12 mouse cellular contexts compared by ENCODE assay signal in the genomic region with DNA sequence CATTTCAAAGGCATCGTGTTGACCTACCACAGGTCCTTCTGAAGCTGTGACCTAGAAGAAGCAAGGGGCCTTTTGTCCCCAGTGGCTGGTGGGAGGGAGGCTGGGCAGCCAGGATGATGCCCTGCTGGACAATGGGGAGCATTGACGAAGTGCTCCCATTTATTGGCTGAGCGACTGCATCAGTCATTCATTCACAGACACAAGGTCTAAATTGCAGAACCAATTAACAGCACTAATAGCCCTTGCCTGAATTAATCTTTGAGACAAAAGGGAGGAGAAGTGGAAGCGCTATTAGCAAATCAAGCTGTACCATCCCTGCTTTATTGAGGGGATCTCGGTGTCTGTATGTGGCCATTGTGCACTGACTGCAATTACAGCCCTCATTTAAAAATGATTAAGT. TPM values are rescaled to one million over a fixed set of nuclear protein-coding genes. Genes with fewer than 3 reads are reported as not detected.
DNase-seq lines count a peak whose midpoint lies in the region; ATAC-seq and TF ChIP-seq lines count a peak whose summit lies in the region.
"Had no signal": no experiment of that assay in that cellular context is flagged by ENCODE, and none has a peak within 500 bp of the region (broad histone marks: within the 10 kb centered on the region; RNA-seq: fewer than 3 reads in every experiment).

No protein-coding gene starts in this region.

- H3K27me3 ChIP-seq in hindbrain, embryonic 13.5 days: 0 out of 2 replicates have a peak, but pooled peaks cover 13% of the 10 kb centered on the region
- H3K27me3 ChIP-seq in hindbrain, embryonic 11.5 days (ENCODE audit: control insufficient read depth, insufficient read depth, low read length): no peaks in the 10 kb centered on the region
- no peaks in the 10 kb centered on the region for H3K27me3 ChIP-seq in forebrain, postnatal 0 days (ENCODE audit: insufficient read depth, low read length)
- H3K27me3 ChIP-seq: limb, embryonic 15.5 days had no signal

- no peak for DNase-seq in hindbrain, embryonic 11.5 days (ENCODE audit: low spot score)
- peak; percentile 81 for DNase-seq in brain, adult 2 months (ENCODE audit: low read depth, low spot score)
- peak; percentile 38 for DNase-seq in forebrain, postnatal 0 days
- DNase-seq in layer of hippocampus, postnatal 36 days: peak; percentile 20 to 30
- no peak for DNase-seq in spleen, adult 12 weeks (ENCODE audit: low spot score)
- DNase-seq in heart, adult 8-10 months (ENCODE audit: low spot score): no peak
- DNase-seq in urinary bladder, adult 2 months (ENCODE audit: low spot score): no peak
- DNase-seq: gastrocnemius, postnatal 14 days; heart, postnatal 10 days had no signal

- no peak overlapping the region for H3K4me2 ChIP-seq in hindbrain, embryonic 13.5 days
- no peak overlapping the region for H3K4me2 ChIP-seq in hindbrain, embryonic 11.5 days (replicated peaks; ENCODE audit: low read depth, low read length)
- H3K4me2 ChIP-seq in forebrain, postnatal 0 days (ENCODE audit: low read depth): no peak overlapping the region
- H3K4me2 ChIP-seq: limb, embryonic 15.5 days had no signal

- no peak overlapping the region for H3K27ac ChIP-seq in hindbrain, embryonic 13.5 days
- H3K27ac ChIP-seq in hindbrain, embryonic 11.5 days (ENCODE audit: low read depth, low read length): no peak overlapping the region
- no peak overlapping the region for H3K27ac ChIP-seq in forebrain, postnatal 0 days (ENCODE audit: low read depth, low read length)
- H3K27ac ChIP-seq: limb, embryonic 15.5 days had no signal

- no peaks in the 10 kb centered on the region for H3K36me3 ChIP-seq in hindbrain, embryonic 13.5 days
- H3K36me3 ChIP-seq in hindbrain, embryonic 11.5 days (ENCODE audit: control insufficient read depth, insufficient read depth, low read length): no peaks in the 10 kb centered on the region
- H3K36me3 ChIP-seq in forebrain, postnatal 0 days (ENCODE audit: insufficient read depth): no peaks in the 10 kb centered on the region
- H3K36me3 ChIP-seq: limb, embryonic 15.5 days had no signal

- no peaks in the 10 kb centered on the region for H3K9me3 ChIP-seq in hindbrain, embryonic 13.5 days
- H3K9me3 ChIP-seq in hindbrain, embryonic 11.5 days (ENCODE audit: control insufficient read depth, low read length): no peaks in the 10 kb centered on the region
- H3K9me3 ChIP-seq in forebrain, postnatal 0 days (ENCODE audit: low read length): no peaks in the 10 kb centered on the region
- H3K9me3 ChIP-seq: limb, embryonic 15.5 days had no signal

- no peak overlapping the region for H3K4me3 ChIP-seq in hindbrain, embryonic 13.5 days
- no peak overlapping the region for H3K4me3 ChIP-seq in hindbrain, embryonic 11.5 days (ENCODE audit: low read depth, low read length)
- no peak overlapping the region for H3K4me3 ChIP-seq in forebrain, postnatal 0 days (ENCODE audit: low read depth, low read length)
- H3K4me3 ChIP-seq: limb, embryonic 15.5 days had no signal

- ATAC-seq in hindbrain, embryonic 13.5 days (ENCODE audit: low FRiP score): peak; percentile 54
- ATAC-seq in hindbrain, embryonic 11.5 days (ENCODE audit: low FRiP score): no peak
- peak; percentile 73 for ATAC-seq in forebrain, postnatal 0 days

- TF ChIP-seq CTCF in forebrain, postnatal 0 days (IDR thresholded peaks at IDR 0.05; ENCODE audit: low read depth): no peak

- no peak overlapping the region for H3K9ac ChIP-seq in hindbrain, embryonic 13.5 days
- H3K9ac ChIP-seq in hindbrain, embryonic 11.5 days (ENCODE audit: low read depth, low read length): no peak overlapping the region
- H3K9ac ChIP-seq in forebrain, postnatal 0 days: no peak overlapping the region
- H3K9ac ChIP-seq: limb, embryonic 15.5 days had no signal

- WGBS in hindbrain, embryonic 13.5 days: 24% methylated on average over 5 of the region's 5 CpGs
- WGBS in hindbrain, embryonic 11.5 days: 55% methylated on average over 5 of the region's 5 CpGs
- WGBS in forebrain, postnatal 0 days: 15% methylated on average over 5 of the region's 5 CpGs

- peaks cover 10% of the 10 kb centered on the region for H3K4me1 ChIP-seq in hindbrain, embryonic 13.5 days (replicated peaks)
- no peaks in the 10 kb centered on the region for H3K4me1 ChIP-seq in hindbrain, embryonic 11.5 days (replicated peaks; ENCODE audit: control insufficient read depth, insufficient read depth, low read length)
- H3K4me1 ChIP-seq in forebrain, postnatal 0 days (ENCODE audit: insufficient read depth): 0 out of 2 replicates have a peak, but pooled peaks cover 3% of the 10 kb centered on the region
- H3K4me1 ChIP-seq: limb, embryonic 15.5 days had no signal

RNA-seq across cellular contexts. Expression of a gene that starts 27.5 kb away (rescaled TPM):
- polyA plus RNA-seq in hindbrain, embryonic 13.5 days (2015; fragmentation: Nextera tagmentation; extraction: Ambion mirVana): 0.18 TPM in 1 of 2 replicates, not detected in the other
- polyA plus RNA-seq in hindbrain, embryonic 11.5 days (2014; fragmentation: Nextera tagmentation; extraction: Ambion mirVana): not detected in 2 replicates
- total RNA-seq in forebrain, postnatal 0 days (2014; rRNA removed): not detected in 2 replicates
- polyA plus RNA-seq in forebrain, postnatal 0 days (2015; fragmentation: Nextera tagmentation; extraction: Ambion mirVana): not detected in 2 replicates
- total RNA-seq in layer of hippocampus, postnatal 36 days (2021): not detected
- total RNA-seq in heart, adult 8-10 months (2022): not detected
- not detected in 2 replicates for polyA plus RNA-seq in urinary bladder, adult 2 months (2012; rRNA removed)
- total RNA-seq: gastrocnemius, postnatal 14 days; heart, postnatal 10 days had no signal
- polyA plus RNA-seq: kidney, embryonic 14.5 days; limb, embryonic 15.5 days had no signal

Comparison
In these comparisons a context has a peak if more than half of its experiments do, and no peak if none do; other contexts are left out.
1. DNase-seq: peak in brain, adult 2 months (single experiment), forebrain, postnatal 0 days (single experiment) and layer of hippocampus, postnatal 36 days (2 of 2); none in hindbrain, embryonic 11.5 days (single experiment), spleen, adult 12 weeks (single experiment), heart, adult 8-10 months (single experiment) and urinary bladder, adult 2 months (single experiment).